33 mouse cellular contexts compared by ENCODE assay signal in the genomic region with DNA sequence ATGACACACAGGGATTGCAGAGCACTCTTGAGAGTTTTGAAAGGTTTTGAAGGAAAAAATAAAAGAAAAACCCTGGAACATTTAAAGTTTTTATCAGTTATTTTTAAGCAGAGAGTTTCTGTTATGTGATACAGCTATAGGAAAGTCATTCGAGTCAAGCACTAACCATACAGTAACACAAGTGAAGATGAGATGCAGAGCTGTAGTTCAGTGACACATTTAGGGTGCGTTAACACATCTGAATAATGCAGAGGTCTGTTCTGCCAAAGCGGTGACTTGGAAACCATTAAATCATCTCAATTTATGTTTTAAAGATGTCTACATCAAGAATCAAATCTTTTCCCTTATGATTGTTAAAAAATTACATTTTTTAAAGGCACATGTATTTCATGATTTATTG.
"Had no signal": no experiment of that assay in that cellular context is flagged by ENCODE, and none has a peak within 500 bp of the region (broad histone marks: within the 10 kb centered on the region; RNA-seq: fewer than 3 reads in every experiment).

No protein-coding gene starts in this region.

- H3K9me3 ChIP-seq: limb, embryonic 10.5 days; limb, embryonic 12.5 days; limb, embryonic 13.5 days; limb, embryonic 15.5 days; liver, embryonic 12.5 days; liver, embryonic 13.5 days; liver, embryonic 15.5 days; lung, embryonic 15.5 days; megakaryocyte, embryonic 14.5 days; midbrain, embryonic 10.5 days; midbrain, embryonic 12.5 days; midbrain, embryonic 13.5 days; midbrain, embryonic 15.5 days; neural tube, embryonic 12.5 days; neural tube, embryonic 13.5 days had no signal

- H3K4me3 ChIP-seq: limb, embryonic 10.5 days; limb, embryonic 12.5 days; limb, embryonic 13.5 days; limb, embryonic 15.5 days; liver, embryonic 12.5 days; liver, embryonic 13.5 days; liver, embryonic 15.5 days; lung, embryonic 15.5 days; megakaryocyte, embryonic 14.5 days; midbrain, embryonic 10.5 days; midbrain, embryonic 12.5 days; midbrain, embryonic 13.5 days; midbrain, embryonic 15.5 days; myocyte; neural tube, embryonic 12.5 days; neural tube, embryonic 13.5 days had no signal

- H3K9ac ChIP-seq: limb, embryonic 12.5 days; limb, embryonic 13.5 days; limb, embryonic 15.5 days; liver, embryonic 12.5 days; liver, embryonic 13.5 days; liver, embryonic 14.5 days; liver, embryonic 15.5 days; liver, postnatal 0 days; lung, embryonic 14.5 days; lung, embryonic 15.5 days; midbrain, embryonic 12.5 days; midbrain, embryonic 13.5 days; midbrain, embryonic 15.5 days; neural tube, embryonic 12.5 days; neural tube, embryonic 13.5 days had no signal

- H3K27ac ChIP-seq: limb, embryonic 10.5 days; limb, embryonic 12.5 days; limb, embryonic 13.5 days; liver, embryonic 12.5 days; liver, embryonic 13.5 days; liver, embryonic 14.5 days; liver, embryonic 15.5 days; lung, embryonic 15.5 days; macrophage; midbrain, embryonic 10.5 days; midbrain, embryonic 12.5 days; midbrain, embryonic 13.5 days; midbrain, embryonic 15.5 days; neural tube, embryonic 12.5 days; neural tube, embryonic 13.5 days had no signal

- DNase-seq: left cerebral cortex, postnatal 4 days; liver; liver, embryonic 13.5 days; liver, postnatal 0 days; lung, adult 18-20 months; lung, adult 2 months; lung, embryonic 14.5 days; lung, postnatal 10 days; lung, postnatal 14 days; lung, postnatal 36 days; lung, postnatal 4 days; midbrain, embryonic 14.5 days had no signal

- H3K4me1 ChIP-seq: limb, embryonic 10.5 days; limb, embryonic 12.5 days; limb, embryonic 13.5 days; limb, embryonic 15.5 days; liver, embryonic 12.5 days; liver, embryonic 13.5 days; liver, embryonic 15.5 days; lung, embryonic 15.5 days; megakaryocyte, embryonic 14.5 days; midbrain, embryonic 10.5 days; midbrain, embryonic 12.5 days; midbrain, embryonic 13.5 days; midbrain, embryonic 15.5 days; neural tube, embryonic 12.5 days; neural tube, embryonic 13.5 days had no signal

- H3K4me2 ChIP-seq: limb, embryonic 12.5 days; limb, embryonic 13.5 days; limb, embryonic 15.5 days; liver, embryonic 11.5 days; liver, embryonic 12.5 days; liver, embryonic 13.5 days; liver, embryonic 15.5 days; lung, embryonic 14.5 days; lung, embryonic 15.5 days; midbrain, embryonic 11.5 days; midbrain, embryonic 12.5 days; midbrain, embryonic 13.5 days; midbrain, embryonic 15.5 days; neural tube, embryonic 12.5 days; neural tube, embryonic 13.5 days had no signal

- H3K36me3 ChIP-seq: limb, embryonic 10.5 days; limb, embryonic 12.5 days; limb, embryonic 13.5 days; limb, embryonic 15.5 days; liver, embryonic 12.5 days; liver, embryonic 13.5 days; liver, embryonic 15.5 days; lung, embryonic 15.5 days; midbrain, embryonic 10.5 days; midbrain, embryonic 12.5 days; midbrain, embryonic 13.5 days; midbrain, embryonic 15.5 days; neural tube, embryonic 12.5 days; neural tube, embryonic 13.5 days had no signal

- H3K27me3 ChIP-seq: limb, embryonic 12.5 days; limb, embryonic 13.5 days; limb, embryonic 15.5 days; liver, embryonic 12.5 days; liver, embryonic 13.5 days; liver, embryonic 15.5 days; lung, embryonic 15.5 days; megakaryocyte, embryonic 14.5 days; midbrain, embryonic 12.5 days; midbrain, embryonic 13.5 days; midbrain, embryonic 15.5 days; neural tube, embryonic 12.5 days; neural tube, embryonic 13.5 days had no signal

- ATAC-seq: liver, embryonic 12.5 days; liver, postnatal 0 days; lung, postnatal 0 days; midbrain, embryonic 13.5 days; midbrain, embryonic 15.5 days; midbrain, embryonic 16.5 days had no signal
